Mouse (Mus musculus): Measurements from ENCODE around the gene Hoxd10.

Hoxd10 gene

DNA sequence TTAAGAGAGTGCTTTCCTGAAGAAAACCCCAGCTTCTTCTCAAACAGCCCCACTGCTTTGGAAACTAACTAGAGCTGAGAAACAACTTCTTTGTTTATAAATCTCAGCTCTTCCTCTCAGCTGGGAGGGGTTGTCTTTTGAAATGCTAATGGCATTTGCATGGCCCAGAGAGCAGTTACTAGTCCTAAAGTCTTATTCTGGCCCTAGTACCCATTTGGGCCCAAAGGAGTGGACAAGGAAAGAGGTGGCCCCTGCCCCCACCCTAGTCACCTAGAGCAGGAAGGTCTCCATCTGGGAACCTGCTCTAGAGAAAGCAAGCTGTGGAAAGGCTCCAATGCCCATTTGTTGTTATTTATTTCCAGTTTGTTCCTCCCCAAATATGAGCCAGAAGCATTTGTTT, 39.3 kb downstream of the Hoxd10 start:
- DNase-seq (ENCODE audit: low spot score) = no peak

- DNase-seq (ENCODE audit: low spot score) = no peak
Observed at GRCm38 (mm10) chr2:74731799-74732512, 40.2 kb downstream of the Hoxd10 start.

DNA sequence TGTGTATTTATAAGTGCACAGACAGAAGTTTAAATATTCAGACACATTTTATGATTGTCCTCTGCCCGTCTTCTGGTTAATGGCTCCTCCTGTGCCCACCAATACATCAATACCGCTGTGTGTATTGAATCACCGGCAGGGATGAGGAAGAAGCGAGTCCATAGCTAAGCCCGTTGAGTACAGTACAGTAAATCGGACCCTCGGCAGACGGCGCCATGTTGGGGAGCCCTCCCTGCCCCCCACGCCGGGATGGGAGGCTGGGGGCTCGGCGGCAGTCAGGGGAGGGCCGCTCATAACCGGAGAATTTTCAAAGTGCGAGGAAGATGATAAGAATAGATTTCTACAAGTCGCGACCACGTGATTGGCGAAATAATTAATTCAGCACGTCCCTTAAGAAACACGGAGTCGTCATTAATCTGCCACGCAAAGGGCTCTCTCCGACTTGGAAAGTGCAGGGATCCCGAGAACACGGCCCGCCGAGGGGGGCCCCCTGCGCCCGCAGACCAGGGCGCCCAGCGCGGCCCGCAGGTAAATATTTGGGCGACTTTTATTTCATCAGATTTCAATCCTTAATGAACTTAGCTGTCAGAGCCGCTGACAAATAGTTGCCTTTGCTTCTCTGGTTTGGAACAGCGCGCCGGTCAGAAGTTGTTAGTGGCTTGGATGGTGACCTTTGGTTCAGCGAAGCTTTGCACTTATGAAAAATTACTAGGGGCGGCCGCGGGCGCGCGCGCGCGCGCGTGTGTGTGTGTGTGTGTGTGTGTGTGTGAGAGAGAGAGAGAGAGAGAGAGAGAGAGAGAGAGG, 41.0 kb downstream of the Hoxd10 start:
- DNase-seq (ENCODE audit: low spot score) = no peak

DNA sequence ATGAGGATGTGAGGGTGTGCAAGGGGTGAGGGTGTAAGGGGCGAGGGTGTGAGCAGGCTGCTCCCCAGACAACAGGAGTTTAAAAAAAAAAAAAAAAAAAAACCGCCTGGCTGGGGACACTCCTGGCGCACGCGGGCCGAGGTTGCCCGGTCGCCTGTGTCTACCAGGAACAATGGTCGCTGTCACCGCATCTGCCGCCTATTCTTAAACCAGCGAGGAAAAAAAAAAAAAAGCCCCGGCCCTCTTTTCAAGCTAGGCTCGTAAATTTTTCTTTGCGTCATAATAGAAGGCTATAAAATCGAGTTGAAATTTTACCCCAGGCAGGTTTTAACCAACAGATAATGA, 41.6 kb downstream of the Hoxd10 start:
- no peak for DNase-seq (ENCODE audit: low spot score)

- no peak for DNase-seq (ENCODE audit: low spot score)
Observed at GRCm38 (mm10) chr2:74733765-74734164, 42.0 kb downstream of the Hoxd10 start.

DNA sequence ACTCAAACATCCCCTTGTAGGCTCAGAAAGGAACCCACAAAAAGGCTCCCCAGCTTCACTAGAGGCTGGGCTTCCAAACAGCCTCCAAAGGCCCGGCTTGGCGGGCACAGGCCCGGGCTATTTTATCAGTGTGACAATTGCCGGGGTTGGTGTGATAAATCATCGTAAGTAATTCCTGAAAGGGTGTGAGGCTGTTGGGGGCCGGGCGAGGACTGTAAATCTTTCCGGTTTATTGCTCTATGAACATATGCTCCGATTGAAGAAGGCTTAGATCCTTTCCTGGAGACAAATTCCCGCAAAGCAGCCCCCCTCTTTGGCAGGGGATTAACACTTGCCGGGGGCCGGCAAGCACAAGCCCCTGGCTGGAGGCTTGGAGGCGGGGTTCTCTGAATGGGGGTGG, 42.7 kb downstream of the Hoxd10 start:
- DNase-seq (ENCODE audit: low spot score) = peak; percentile 82

DNA sequence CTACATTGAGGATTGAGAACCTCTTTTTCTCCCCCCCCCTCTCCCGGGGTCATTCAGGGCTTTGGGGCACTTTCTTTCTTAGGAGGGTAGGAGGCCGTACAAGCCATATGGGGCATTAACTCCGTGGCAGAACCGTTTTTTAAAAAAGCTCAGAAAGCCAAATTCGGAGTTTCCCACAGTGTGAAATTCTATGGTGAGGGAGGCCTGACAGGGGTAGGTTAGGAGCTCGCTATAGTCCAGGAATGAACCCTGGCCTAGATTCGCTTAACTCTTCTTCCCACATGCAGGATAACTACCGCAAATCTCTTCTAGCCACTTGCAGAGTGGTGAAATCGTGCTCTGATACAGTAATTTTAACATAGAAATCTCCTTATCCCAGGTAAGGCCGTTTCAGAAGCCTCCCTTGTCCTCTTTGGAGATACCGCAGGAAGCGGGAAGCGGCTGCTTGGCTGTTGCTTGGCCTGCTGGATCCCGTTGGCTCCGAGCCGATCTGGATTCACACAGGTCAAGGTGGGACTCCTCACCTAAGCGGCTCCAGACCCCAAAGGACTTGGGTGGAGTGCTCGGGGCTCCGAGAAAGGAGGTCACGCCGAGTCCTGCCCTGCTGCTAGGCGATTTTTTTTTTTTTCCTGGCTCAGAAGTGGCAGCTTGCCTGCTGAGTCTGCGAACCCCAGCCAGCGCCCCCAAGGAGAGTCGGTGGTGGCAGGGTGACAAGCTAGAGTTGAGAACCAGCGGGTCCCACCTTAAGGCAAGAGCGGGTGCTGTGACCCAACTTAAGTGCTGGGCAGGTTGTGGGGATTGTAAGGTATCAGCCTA, 43.5 kb downstream of the Hoxd10 start:
- DNase-seq (ENCODE audit: low spot score) = peak; percentile 63

GRCm38 (mm10) chr2:74735851-74736687, 44.3 kb downstream of the Hoxd10 start:
- DNase-seq (ENCODE audit: low spot score) = peak; percentile 67

- DNase-seq (ENCODE audit: low spot score) = peak; percentile 61
Observed at GRCm38 (mm10) chr2:74736688-74737577, 45.2 kb downstream of the Hoxd10 start.

GRCm38 (mm10) chr2:74737578-74738070, 45.9 kb downstream of the Hoxd10 start:
- peak; percentile 62 for DNase-seq (ENCODE audit: low spot score)

DNA sequence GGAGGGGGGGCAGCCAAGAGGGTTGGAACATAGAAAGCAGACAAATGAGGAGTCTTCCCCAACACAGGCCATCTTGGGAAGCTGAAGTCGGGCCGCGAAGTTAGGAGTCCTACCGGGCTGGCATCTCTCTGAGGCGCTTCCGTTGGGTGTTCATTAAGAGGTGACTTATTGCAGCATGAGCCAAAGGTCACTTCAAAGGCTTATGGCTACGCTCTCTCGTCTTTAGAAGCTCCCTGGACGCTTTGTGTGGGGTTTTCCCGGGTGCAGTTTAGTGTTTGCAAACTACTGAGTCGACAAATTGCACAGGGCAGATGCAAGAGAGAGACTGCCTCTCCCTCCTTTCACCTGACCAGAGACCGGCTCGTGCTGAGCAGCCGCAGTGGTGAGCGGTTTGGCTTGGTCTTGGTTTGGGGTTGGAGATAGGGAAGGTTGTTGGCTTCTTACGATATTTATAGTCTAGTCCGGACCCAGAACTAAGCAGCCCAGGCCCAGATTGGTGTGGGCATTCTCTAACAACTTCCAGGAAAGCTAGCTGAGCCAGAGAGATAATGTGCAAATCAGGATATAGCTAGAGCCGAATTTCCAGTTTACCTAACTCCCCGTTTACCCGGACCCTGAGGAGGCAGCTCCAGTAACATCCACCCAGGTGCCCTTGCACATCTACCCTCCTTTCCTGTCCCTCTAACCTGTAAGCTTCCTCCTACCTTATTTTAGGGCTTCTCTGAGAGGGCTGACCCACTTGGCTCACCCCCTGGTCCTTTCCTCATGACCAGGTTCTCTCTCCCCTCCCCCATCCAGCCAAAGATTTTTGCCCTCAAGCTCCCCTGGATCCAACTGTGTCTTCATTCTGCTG, 47.1 kb downstream of the Hoxd10 start:
- DNase-seq (ENCODE audit: low spot score) = peak; percentile 87

DNA sequence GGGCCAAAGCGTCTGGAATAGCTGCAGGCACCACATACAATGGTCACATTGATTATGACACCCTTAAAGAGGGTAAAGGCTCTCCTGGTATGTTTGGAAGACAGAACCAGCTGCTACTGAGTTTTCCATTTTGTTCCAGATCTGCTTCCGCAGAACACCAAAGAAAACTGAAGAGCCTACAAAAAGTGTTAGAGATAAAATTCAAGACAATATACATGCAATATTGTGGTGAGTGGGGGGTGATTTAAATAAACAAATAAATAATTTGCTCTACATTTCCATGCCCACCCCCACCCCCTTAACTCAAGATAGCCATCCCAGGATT, 47.7 kb downstream of the Hoxd10 start:
- no peak for DNase-seq (ENCODE audit: low spot score)

- DNase-seq (ENCODE audit: low spot score) = peak; percentile 69
Observed at GRCm38 (mm10) chr2:74739869-74740268, 48.1 kb downstream of the Hoxd10 start.

DNA sequence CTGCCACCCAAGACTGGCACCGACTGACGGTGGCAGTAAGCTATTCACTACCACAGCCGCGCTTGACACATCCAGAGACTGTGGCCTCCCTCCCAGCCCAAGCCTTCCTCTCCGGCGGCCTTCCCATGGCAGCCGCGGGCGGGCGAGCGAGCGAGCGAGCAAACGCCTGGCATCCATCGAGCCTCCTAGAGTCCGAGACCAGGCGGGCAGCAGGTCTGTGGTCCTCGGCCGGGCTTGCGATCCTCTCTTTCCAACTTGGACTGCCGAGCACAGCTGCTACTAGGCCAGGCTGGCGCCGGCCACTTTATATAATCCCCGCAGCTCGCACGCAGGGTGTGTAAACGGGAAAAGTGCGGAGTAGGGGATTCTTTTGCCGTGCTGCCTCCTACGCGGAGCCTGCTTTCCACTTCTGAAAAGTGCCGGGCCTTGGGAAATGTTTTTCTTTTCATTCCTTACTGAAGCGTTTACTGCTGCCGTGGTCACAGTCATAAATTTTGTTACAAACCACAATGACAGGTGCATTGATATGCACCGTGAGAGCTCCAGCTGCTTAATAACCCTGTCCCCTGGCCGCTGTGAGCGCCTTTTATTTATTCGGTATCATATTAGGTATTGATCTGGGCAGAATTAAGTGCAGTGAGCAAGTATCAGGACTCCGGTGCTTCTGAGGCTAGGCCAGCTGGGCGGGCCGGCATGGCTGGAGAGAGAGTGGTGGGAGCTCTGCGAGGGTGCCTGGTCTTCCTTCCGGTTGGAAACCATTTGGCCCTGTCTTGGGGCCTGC, 48.8 kb downstream of the Hoxd10 start:
- peak; percentile 72 for DNase-seq (ENCODE audit: low spot score)

GRCm38 (mm10) chr2:74741252-74741978, 49.7 kb downstream of the Hoxd10 start:
- DNase-seq (ENCODE audit: low spot score) = peak; percentile 83

DNA sequence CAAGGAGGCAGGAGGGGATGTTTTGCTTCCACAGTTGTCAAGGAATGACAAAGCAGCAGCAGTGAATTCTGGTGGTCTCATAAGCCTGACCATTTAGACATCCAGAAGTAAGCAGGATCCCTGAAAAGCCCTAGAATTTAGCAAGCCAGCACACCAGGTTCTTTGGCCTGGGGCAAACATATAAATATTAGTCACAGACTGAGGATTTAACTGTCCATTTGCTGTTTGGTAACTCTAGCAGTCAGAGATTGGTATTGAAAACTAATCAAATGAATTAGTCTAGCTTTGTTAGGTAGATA, 50.2 kb downstream of the Hoxd10 start:
- peak; percentile 38 for DNase-seq (ENCODE audit: low spot score)

All from embryo, embryonic 10.5 days (tissue).